Mouse (Mus musculus) liver, embryonic 14.5 days (tissue): ENCODE measurements around the gene Copz2. TPM values are rescaled to one million over a fixed set of nuclear protein-coding genes. Genes with fewer than 3 reads are reported as not detected.

Experiments
- ATAC-seq: fragments of 200-750 bp; cut with Nextera tagmentation; 2 replicates; pipeline ENCODE4 v1.8.0; 2017; ENCODE audit warnings: moderate number of reproducible peaks, mild to moderate bottlenecking, moderate library complexity; ENCODE audit not compliant: insufficient read depth
- DNase-seq, 3 experiments: peaks; one replicate each; pipeline ENCODE4 v3.0.0-alpha.2; 2012 to 2013; ENCODE audit warnings: low read depth in 3 of 3, low spot score in 3 of 3
- H3K27ac ChIP-seq: fragments of 300-500 bp; sonication (generic); 2 replicates; pipeline ENCODE4 v1.5.1; 2014; ENCODE audit warnings: moderate library complexity, mild to moderate bottlenecking, control low read depth, inconsistent platforms
- H3K27me3 ChIP-seq: fragments of 300-500 bp; sonication (generic); 2 replicates; pipeline ENCODE4 v1.6.1; 2014; ENCODE audit warnings: mild to moderate bottlenecking, low read length, moderate library complexity; ENCODE audit not compliant: control insufficient read depth, insufficient read depth
- H3K36me3 ChIP-seq: fragments of 300-500 bp; sonication (generic); replicated peaks from 2 replicates; pipeline ENCODE4 v1.6.1; 2014; ENCODE audit warnings: low read depth; ENCODE audit not compliant: control insufficient read depth, insufficient read depth
- H3K4me1 ChIP-seq, 2 experiments: fragments of 200-500 bp in 1 of 2; fragments of 300-500 bp in 1 of 2; sonication (generic) in 1 of 2; replicated peaks; 2 replicates each; pipeline ENCODE4 v1.6.1; 2012 to 2014; ENCODE audit warnings: antibody characterized with exemption in 1 of 2, inconsistent platforms in 1 of 2, low read length in 1 of 2; ENCODE audit not compliant: control insufficient read depth in 2 of 2, insufficient read depth in 2 of 2
- H3K4me2 ChIP-seq: fragments of 300-500 bp; sonication (generic); 2 replicates; pipeline ENCODE4 v1.6.1; 2014; ENCODE audit warnings: low read depth, mild to moderate bottlenecking, control low read depth, moderate library complexity
- H3K4me3 ChIP-seq, 2 experiments: fragments of 200-500 bp in 1 of 2; fragments of 300-500 bp in 1 of 2; sonication (generic) in 1 of 2; 2 replicates each; pipeline ENCODE4 v1.5.1; 2012 to 2014; ENCODE audit warnings: low read depth in 2 of 2, low read length in 2 of 2, mild to moderate bottlenecking in 2 of 2, control low read depth in 1 of 2, inconsistent platforms in 1 of 2, moderate library complexity in 1 of 2; ENCODE audit not compliant: insufficient read depth in 1 of 2
- H3K9ac ChIP-seq: fragments of 300-500 bp; sonication (generic); replicated peaks from 2 replicates; pipeline ENCODE4 v1.6.1; 2014; ENCODE audit warnings: mild to moderate bottlenecking, control low read depth, moderate library complexity
- H3K9me3 ChIP-seq: fragments of 300-500 bp; sonication (generic); 2 replicates; pipeline ENCODE4 v1.6.1; 2016; ENCODE audit warnings: low read length, mixed read lengths; ENCODE audit not compliant: control insufficient read depth
- CTCF ChIP-seq: IDR thresholded peaks from 2 replicates; pipeline ENCODE4 v1.5.1; 2016; ENCODE audit warnings: antibody characterized with exemption, low read depth, control low read depth
- EP300 ChIP-seq: IDR thresholded peaks from 2 replicates; pipeline ENCODE4 v1.6.1; 2016; ENCODE audit warnings: antibody characterized with exemption, low read depth
- WGBS: fragments of 180-500 bp; shearing (Covaris S2); extraction: QIAGEN DNeasy Blood & Tissue Kit; methylation state at CpG from one replicate; pipeline ENCODE4 v1.1.7; 2014; ENCODE audit not compliant: insufficient replicate concordance; 5-methylcytosine and 5-hydroxymethylcytosine counted together
- polyA plus RNA-seq, 2 experiments: library from polyadenylated mRNA; depleted of rRNA in 1 of 2; stranded (reverse) in 1 of 2; unstranded in 1 of 2; fragments of >200 nt; fragmentation: Nextera tagmentation in 1 of 2; extraction: Ambion mirVana in 1 of 2; gene quantifications; 2 replicates each; pipeline versions ENCODE4 v1.2.1 to v1.2.3; 2012 to 2014

The Copz2 gene
- polyA plus RNA-seq, 2 experiments: 8.7 to 18.8 TPM

GRCm38 (mm10) chr11:96872441-96873379 is 23.0 kb downstream of the Copz2 start:
- ATAC-seq: no peak
- TF ChIP-seq CTCF: no peak
- TF ChIP-seq EP300: no peak
- peaks cover 36% of the 10 kb centered on the region for H3K27me3 ChIP-seq

DNA sequence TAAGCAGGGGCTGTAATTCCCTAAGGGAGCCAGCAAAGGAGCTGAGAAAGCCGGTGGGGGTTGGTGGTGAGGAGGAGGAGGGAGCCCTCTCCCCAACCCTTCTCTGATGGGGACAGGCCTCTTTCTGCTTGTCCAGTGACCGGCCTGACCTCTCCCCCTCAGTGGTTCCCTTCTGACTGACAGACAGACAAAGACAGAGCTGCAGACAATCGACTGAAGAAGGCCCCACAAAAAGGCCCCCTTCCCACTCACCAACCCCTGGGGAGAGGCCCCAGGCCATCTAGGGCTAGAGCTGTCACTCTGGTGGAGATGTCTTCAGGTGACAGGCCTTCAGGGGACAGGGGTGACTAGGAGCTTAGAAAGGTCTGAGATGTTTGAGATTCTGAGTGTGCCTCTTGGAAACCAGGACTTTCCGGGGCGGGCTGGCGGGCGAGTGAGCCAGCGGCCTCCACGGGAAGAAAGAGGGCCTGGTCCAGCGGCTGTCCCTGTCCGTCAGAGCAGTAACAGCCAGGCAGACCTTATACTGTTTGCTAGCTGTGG is 24.0 kb downstream of the Copz2 start:
- DNase-seq (no peak), ATAC-seq (no peak)
- H3K27ac ChIP-seq: no peak overlapping the region
- TF ChIP-seq EP300 (no peak), CTCF (no peak)
- no peak overlapping the region for H3K9ac ChIP-seq
- no peaks in the 10 kb centered on the region for H3K36me3 ChIP-seq
- no peaks in the 10 kb centered on the region for H3K9me3 ChIP-seq
- H3K4me3 ChIP-seq: no peak overlapping the region
- H3K4me2 ChIP-seq: no peak overlapping the region
- no peaks in the 10 kb centered on the region for H3K4me1 ChIP-seq
- peaks cover 38% of the 10 kb centered on the region for H3K27me3 ChIP-seq
- 34% methylated on average over 11 of the region's 11 CpGs for WGBS

More at GRCm38 (mm10) chr11:96872441-96873379, 23.0 kb downstream of the Copz2 start:
- DNase-seq: no peak
- H3K9ac ChIP-seq: no peak overlapping the region
- H3K4me1 ChIP-seq: no peaks in the 10 kb centered on the region
- H3K27ac ChIP-seq: no peak overlapping the region
- WGBS: 8% methylated on average over 24 of the region's 24 CpGs
- no peak overlapping the region for H3K4me3 ChIP-seq
- no peaks in the 10 kb centered on the region for H3K9me3 ChIP-seq
- no peaks in the 10 kb centered on the region for H3K36me3 ChIP-seq
- H3K4me2 ChIP-seq: no peak overlapping the region

- WGBS: 24% methylated on average over 4 of the region's 4 CpGs
- DNase-seq (no peak), ATAC-seq (no peak)
- Histone ChIP-seq H3K36me3 (no peaks in the 10 kb centered on the region), H3K9ac (no peak overlapping the region), H3K4me3 (no peak overlapping the region), H3K4me2 (peak overlapping the region; percentile 45; the same call in 1 of the 2 replicates), H3K4me1 (no peaks in the 10 kb centered on the region), H3K27ac (no peak overlapping the region), H3K27me3 (peaks cover 38% of the 10 kb centered on the region), H3K9me3 (no peaks in the 10 kb centered on the region)
- TF ChIP-seq EP300 (no peak), CTCF (no peak)
Observed at GRCm38 (mm10) chr11:96875270-96875669, 25.6 kb downstream of the Copz2 start.

DNA sequence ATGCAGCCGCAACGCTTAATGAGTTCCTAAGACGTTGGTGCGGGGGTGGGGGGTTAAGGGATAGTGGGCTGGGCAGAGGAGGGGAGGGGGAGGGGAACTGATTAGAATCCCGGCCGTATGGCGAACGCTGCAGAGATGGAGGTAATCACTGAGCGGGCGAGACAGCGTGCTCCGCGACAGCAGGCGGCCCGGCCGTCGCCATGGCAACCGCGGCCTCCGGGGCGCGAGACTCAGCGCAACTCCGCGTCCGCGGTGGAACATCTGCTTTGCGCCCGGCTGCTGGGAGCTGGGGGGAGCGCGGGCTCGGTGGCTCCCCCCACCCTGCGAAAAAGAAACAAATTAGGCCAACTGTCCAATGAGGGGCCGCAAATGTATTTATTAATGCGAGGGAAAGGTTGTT is 26.1 kb downstream of the Copz2 start:
- no peak for TF ChIP-seq CTCF
- TF ChIP-seq EP300: no peak
- DNase-seq (no peak), ATAC-seq (no peak)
- WGBS: under 1% methylated on average over 35 of the region's 35 CpGs
- H3K4me1 ChIP-seq: no peaks in the 10 kb centered on the region; a peak in 1 of 4 replicates
- peaks cover 38% of the 10 kb centered on the region for H3K27me3 ChIP-seq
- no peak overlapping the region for H3K27ac ChIP-seq
- no peak overlapping the region for H3K9ac ChIP-seq
- no peaks in the 10 kb centered on the region for H3K36me3 ChIP-seq
- H3K9me3 ChIP-seq: no peaks in the 10 kb centered on the region
- H3K4me2 ChIP-seq: peak overlapping the region; percentile 45
- peak overlapping the region in 1 of 2 experiments; percentile 30; a peak in 1 of 4 replicates for H3K4me3 ChIP-seq

DNA sequence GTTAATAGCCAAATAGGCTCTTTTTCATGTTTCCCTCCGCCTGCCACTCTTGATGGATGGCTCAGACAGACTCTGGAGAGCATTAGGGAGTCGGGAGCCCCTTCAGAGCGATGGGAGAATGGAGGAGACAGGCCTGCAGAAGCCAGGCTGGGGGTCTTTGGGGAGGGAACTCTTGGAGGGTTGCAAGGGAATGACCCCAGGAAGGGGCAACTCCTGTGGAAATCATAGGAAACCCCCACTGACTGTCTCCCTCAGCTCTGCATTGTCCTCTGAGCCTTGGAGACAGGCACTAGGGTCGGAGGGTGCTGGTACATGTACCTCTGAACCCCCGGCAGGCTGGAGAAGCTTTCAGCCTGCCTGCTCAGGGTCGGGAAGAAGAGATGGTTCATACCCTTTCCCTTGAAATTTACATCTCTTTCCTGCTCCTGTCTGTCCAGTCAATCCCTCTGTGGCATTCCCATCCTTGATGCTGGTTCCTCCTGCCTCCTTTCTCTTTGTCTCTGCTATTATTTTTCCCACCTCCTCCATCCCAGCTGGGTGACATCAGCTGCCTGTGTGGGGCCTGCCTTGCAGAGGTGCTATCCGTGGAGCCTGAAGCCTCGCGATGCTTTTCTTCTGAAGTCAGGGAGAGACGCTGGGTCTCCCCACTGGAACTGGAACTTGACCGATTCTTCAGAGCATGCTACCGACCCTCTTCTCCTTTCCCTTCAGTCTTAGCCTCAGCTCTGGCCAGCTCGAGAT is 26.8 kb downstream of the Copz2 start:
- Histone ChIP-seq H3K27ac (no peak overlapping the region), H3K27me3 (peaks cover 38% of the 10 kb centered on the region)
- no peak for TF ChIP-seq EP300

More for the DNA sequence above, 26.8 kb downstream of the Copz2 start:
- 19% methylated on average over 13 of the region's 13 CpGs for WGBS
- H3K4me2 ChIP-seq: no peak overlapping the region
- H3K4me1 ChIP-seq: no peaks in the 10 kb centered on the region; a peak in 1 of 4 replicates
- H3K9ac ChIP-seq: no peak overlapping the region
- no peaks in the 10 kb centered on the region for H3K9me3 ChIP-seq
- no peaks in the 10 kb centered on the region for H3K36me3 ChIP-seq
- DNase-seq (no peak), ATAC-seq (no peak)
- H3K4me3 ChIP-seq: no peak overlapping the region
